Mouse (Mus musculus) MEL (cell line): ENCODE data around the gene Cd99l2.

Experiments used
- GABPA ChIP-seq: IDR thresholded peaks from 2 replicates; pipeline ENCODE4 v1.6.1; 2012; ENCODE audit warnings: low read depth, mild to moderate bottlenecking, inconsistent platforms, low read length, improper control_type of control experiment, moderate library complexity
- GATA1 ChIP-seq: IDR thresholded peaks from 2 replicates; pipeline ENCODE4 v1.6.1; 2011; ENCODE audit warnings: low read depth, low read length, improper control_type of control experiment
- MAZ ChIP-seq: IDR thresholded peaks from 2 replicates; pipeline ENCODE4 v1.6.1; 2012; ENCODE audit warnings: low read depth, mild to moderate bottlenecking, inconsistent platforms, low read length, improper control_type of control experiment
- POLR2AphosphoS5 ChIP-seq: IDR thresholded peaks from 2 replicates; pipeline ENCODE4 v1.6.1; 2012; ENCODE audit warnings: low read depth, borderline replicate concordance, mild to moderate bottlenecking, inconsistent platforms, low read length, moderate library complexity, mixed read lengths

DNA sequence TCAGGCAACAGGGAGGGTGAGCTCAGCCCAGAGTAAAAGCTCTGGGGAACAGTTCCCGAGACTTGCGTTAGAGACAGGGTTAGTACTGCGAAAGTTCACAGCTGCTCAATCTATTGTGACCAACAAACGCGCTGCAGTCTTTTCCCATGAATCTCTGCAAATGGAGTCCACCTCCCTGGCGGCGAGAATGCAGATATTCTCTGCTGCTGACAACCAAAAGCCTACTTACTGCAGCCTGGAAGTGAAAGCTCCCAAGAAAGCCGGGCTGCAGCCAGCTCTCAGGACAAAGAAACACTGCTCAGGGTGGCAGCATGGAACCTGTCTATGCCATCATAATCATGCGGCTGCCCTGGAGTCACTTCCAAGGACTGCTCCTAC, 619 bp upstream of the Cd99l2 start:
- TF ChIP-seq GATA1 = no peak
- no peak for TF ChIP-seq MAZ
- no peak for TF ChIP-seq POLR2AphosphoS5
- no peak for TF ChIP-seq GABPA
